Mouse (Mus musculus): Measurements from ENCODE around the gene Tle2.
A peak's percentile ranks its signal among the peaks of the same experiment; 100 is the strongest.

The Tle2 gene

GRCm38 (mm10) chr10:81604968-81605665, 30.8 kb downstream of the Tle2 start:
- DNase-seq (ENCODE audit: low spot score in 2 of 2) = peak; percentile 91 to 94

GRCm38 (mm10) chr10:81605666-81605973, 31.3 kb downstream of the Tle2 start:
- no peak for DNase-seq (ENCODE audit: low spot score in 2 of 2)

- DNase-seq (ENCODE audit: low spot score in 2 of 2) = peak; percentile 97 to 98
Measured at GRCm38 (mm10) chr10:81605974-81606751, 31.8 kb downstream of the Tle2 start, which contains the start of gene BC025920. BC025920 (plus strand) TSS chr10:81606270.

GRCm38 (mm10) chr10:81608308-81608707, 33.9 kb downstream of the Tle2 start:
- DNase-seq (ENCODE audit: low spot score in 2 of 2) = no peak

- DNase-seq (ENCODE audit: low spot score in 2 of 2) = no peak
Measured at GRCm38 (mm10) chr10:81612779-81613178, 38.4 kb downstream of the Tle2 start.

GRCm38 (mm10) chr10:81615486-81615885, 41.1 kb downstream of the Tle2 start:
- no peak for DNase-seq (ENCODE audit: low spot score in 2 of 2)

GRCm38 (mm10) chr10:81619976-81620375, 45.6 kb downstream of the Tle2 start:
- no peak for DNase-seq (ENCODE audit: low spot score in 2 of 2)

- no peak for DNase-seq (ENCODE audit: low spot score in 2 of 2)
Measured at GRCm38 (mm10) chr10:81620786-81621185, 46.4 kb downstream of the Tle2 start.

GRCm38 (mm10) chr10:81623441-81623840, 49.1 kb downstream of the Tle2 start:
- no peak for DNase-seq (ENCODE audit: low spot score in 2 of 2)

- DNase-seq (ENCODE audit: low spot score in 2 of 2) = peak; percentile 46 to 50
Measured at GRCm38 (mm10) chr10:81626101-81626993, 52.0 kb downstream of the Tle2 start.

GRCm38 (mm10) chr10:81626994-81627835, 52.9 kb downstream of the Tle2 start, which contains the start of gene Sirt6:
Sirt6 (minus strand) TSS chr10:81627797.
- peak; percentile 96 for DNase-seq (ENCODE audit: low spot score in 2 of 2)

- DNase-seq (ENCODE audit: low spot score in 2 of 2) = peak; percentile 59 to 65
Measured at GRCm38 (mm10) chr10:81627836-81628220, 53.5 kb downstream of the Tle2 start.

- peak in 1 of 2 experiments; percentile 49 for DNase-seq (ENCODE audit: low spot score in 2 of 2)
Measured at GRCm38 (mm10) chr10:81628390-81628789, 54.0 kb downstream of the Tle2 start, which contains the start of gene Ankrd24. Ankrd24 (plus strand) TSS chr10:81628540.

- DNase-seq (ENCODE audit: low spot score in 2 of 2) = peak; percentile 91 to 93
Measured at GRCm38 (mm10) chr10:81633253-81634099, 59.1 kb downstream of the Tle2 start.

GRCm38 (mm10) chr10:81636338-81636737, 62.0 kb downstream of the Tle2 start:
- DNase-seq (ENCODE audit: low spot score in 2 of 2) = peak in 1 of 2 experiments; percentile 16

- DNase-seq (ENCODE audit: low spot score in 2 of 2) = peak; percentile 19 to 32
Measured at GRCm38 (mm10) chr10:81638101-81638500, 63.7 kb downstream of the Tle2 start.

All from right cerebral cortex, postnatal 10 days (tissue).